Mouse (Mus musculus): ENCODE results near the gene Fez2. TPM values are rescaled to one million over a fixed set of nuclear protein-coding genes. Genes with fewer than 3 reads are reported as not detected.
A peak's percentile ranks its signal among the peaks of the same experiment; 100 is the strongest.

The Fez2 gene
- polyA plus RNA-seq (2015; fragmentation: Nextera tagmentation; extraction: Ambion mirVana): 37.6 and 40.8 TPM in 2 replicates

DNA sequence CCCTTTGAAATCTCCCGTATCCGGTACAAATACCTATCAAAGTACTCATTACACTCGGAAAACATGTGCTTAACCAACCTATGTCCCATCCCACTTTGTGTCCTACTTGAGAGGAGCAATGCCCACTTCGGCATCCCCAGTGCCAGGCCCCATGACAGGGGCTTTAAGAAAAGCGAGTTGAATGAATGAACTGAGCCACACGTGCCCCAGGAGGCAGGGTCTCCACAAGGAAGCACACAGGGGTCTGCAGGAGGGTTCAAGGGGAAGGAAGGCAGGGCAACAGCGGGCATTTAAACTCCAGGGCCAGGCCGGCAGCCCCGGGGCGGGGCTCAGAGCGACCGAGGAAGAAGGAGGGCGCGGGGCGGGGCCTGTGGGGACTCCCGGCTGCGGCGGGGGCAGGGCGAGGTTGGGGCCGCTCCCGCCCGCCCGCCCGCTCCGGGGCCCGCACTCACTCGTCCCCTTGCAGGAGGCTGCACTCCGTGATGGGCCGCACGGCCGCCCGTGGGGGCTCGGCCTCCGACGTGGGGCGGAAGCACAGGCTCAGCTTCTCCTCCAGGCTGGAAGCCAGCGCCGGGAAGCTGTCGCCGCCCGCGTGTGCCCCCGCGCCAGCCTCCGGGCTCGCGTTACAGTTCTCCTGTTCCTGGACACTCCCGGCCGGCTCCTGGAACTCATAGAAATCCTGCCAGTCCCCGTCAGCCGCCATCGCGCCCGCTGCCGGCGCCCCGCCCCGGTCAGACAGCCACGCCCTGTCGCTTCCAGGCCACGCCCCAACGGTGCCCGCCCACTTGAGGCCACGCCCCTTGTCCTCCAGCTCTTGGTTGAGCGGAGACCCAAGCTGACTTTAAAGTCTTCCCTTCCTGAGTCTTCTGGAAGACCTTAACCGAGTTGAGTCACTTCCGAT, at the start of gene Fez2:
Gene Fez2, minus strand, starts transcription at position 772 of the 901 bp plus-strand sequence.
- peak within 1 kb of the TSS; percentile 92 for H3K4me3 ChIP-seq (replicated peaks)
- H3K9me3 ChIP-seq (replicated peaks): no peaks in the 10 kb centered on the region
- peak; percentile 94 for ATAC-seq (ENCODE audit: insufficient number of reproducible peaks, low FRiP score, low TSS enrichment, low read depth)
- H3K4me1 ChIP-seq: peaks cover 13% of the 10 kb centered on the region
- H3K4me2 ChIP-seq (replicated peaks): peak within 1 kb of the TSS; percentile 68
- H3K36me3 ChIP-seq: no peaks in the 10 kb centered on the region; the same call in 1 of the 2 replicates
- under 1% methylated on average over 61 of the region's 67 CpGs for WGBS
- no peaks in the 10 kb centered on the region for H3K27me3 ChIP-seq
- H3K9ac ChIP-seq: peak within 1 kb of the TSS; percentile 84
- H3K27ac ChIP-seq (replicated peaks): peak within 1 kb of the TSS; percentile 97

- H3K9me3 ChIP-seq (replicated peaks): no peaks in the 10 kb centered on the region
- 82% methylated on average over 8 of the region's 8 CpGs for WGBS
- H3K4me2 ChIP-seq (replicated peaks): no peak overlapping the region
- H3K36me3 ChIP-seq: no peaks in the 10 kb centered on the region
- ATAC-seq (ENCODE audit: insufficient number of reproducible peaks, low FRiP score, low TSS enrichment, low read depth): no peak
- no peak overlapping the region for H3K27ac ChIP-seq (replicated peaks)
- no peaks in the 10 kb centered on the region for H3K27me3 ChIP-seq
- H3K4me1 ChIP-seq: no peaks in the 10 kb centered on the region
- H3K9ac ChIP-seq: no peak overlapping the region
- no peak overlapping the region for H3K4me3 ChIP-seq (replicated peaks)
Measured at GRCm38 (mm10) chr17:78465500-78465899, 47.5 kb upstream of the Fez2 start.

GRCm38 (mm10) chr17:78465071-78465470, 47.1 kb upstream of the Fez2 start:
- no peak overlapping the region for H3K9ac ChIP-seq
- no peak for ATAC-seq (ENCODE audit: insufficient number of reproducible peaks, low FRiP score, low TSS enrichment, low read depth)
- H3K36me3 ChIP-seq: no peaks in the 10 kb centered on the region
- WGBS: 85% methylated on average over 3 of the region's 3 CpGs
- H3K9me3 ChIP-seq (replicated peaks): no peaks in the 10 kb centered on the region
- no peaks in the 10 kb centered on the region for H3K27me3 ChIP-seq
- H3K4me1 ChIP-seq: no peaks in the 10 kb centered on the region
- no peak overlapping the region for H3K4me2 ChIP-seq (replicated peaks)
- H3K4me3 ChIP-seq (replicated peaks): no peak overlapping the region
- H3K27ac ChIP-seq (replicated peaks): no peak overlapping the region

DNA sequence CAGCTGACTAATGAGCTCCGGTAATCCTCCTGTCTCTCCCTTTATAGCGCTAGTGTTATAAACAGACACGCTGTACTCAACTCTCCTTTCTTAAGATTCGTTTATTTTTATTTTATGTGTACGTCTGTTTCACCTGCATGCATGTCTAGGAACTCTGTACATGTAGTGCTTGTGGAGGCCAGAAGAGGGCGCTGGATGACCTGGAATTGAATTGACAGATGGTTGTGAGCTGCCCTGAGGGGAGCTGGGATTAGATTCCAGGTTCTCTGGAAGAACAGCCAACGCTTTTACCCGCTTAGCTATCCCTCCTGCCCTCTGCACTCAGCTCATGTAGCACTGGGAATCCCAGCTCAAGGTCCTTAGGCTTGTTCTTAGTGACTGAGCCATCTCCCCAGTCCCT, 42.2 kb upstream of the Fez2 start:
- Histone ChIP-seq H3K4me3 (replicated peaks) (no peak overlapping the region), H3K27ac (replicated peaks) (no peak overlapping the region), H3K4me1 (no peaks in the 10 kb centered on the region), H3K36me3 (no peaks in the 10 kb centered on the region), H3K27me3 (no peaks in the 10 kb centered on the region), H3K9ac (no peak overlapping the region), H3K9me3 (replicated peaks) (no peaks in the 10 kb centered on the region), H3K4me2 (replicated peaks) (no peak overlapping the region)
- ATAC-seq (ENCODE audit: insufficient number of reproducible peaks, low FRiP score, low TSS enrichment, low read depth): no peak
- WGBS: 78% methylated on average over 8 of the region's 8 CpGs

DNA sequence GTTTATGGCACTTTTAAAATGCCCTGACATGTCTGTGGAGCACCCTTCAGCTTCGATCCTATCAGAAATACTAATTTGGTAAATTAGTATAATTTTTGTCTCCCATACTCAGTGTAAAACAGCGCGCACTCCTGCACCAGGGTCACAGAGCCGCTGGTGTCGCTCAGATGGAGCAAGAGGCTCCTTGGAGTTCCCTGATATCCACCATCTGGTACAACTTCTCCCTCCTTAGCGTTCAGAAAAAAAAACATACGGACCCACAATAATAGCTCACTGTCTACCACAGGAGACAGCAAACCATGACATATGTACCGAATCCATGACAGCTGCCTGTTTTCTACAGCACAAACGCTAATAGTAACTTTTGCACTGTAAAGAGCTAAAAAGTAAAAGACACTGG, 37.6 kb upstream of the Fez2 start:
- Histone ChIP-seq H3K9me3 (replicated peaks) (no peaks in the 10 kb centered on the region), H3K4me2 (replicated peaks) (no peak overlapping the region), H3K27ac (replicated peaks) (no peak overlapping the region), H3K36me3 (no peaks in the 10 kb centered on the region), H3K4me1 (no peaks in the 10 kb centered on the region), H3K4me3 (replicated peaks) (no peak overlapping the region), H3K9ac (no peak overlapping the region), H3K27me3 (no peaks in the 10 kb centered on the region)
- no peak for ATAC-seq (ENCODE audit: insufficient number of reproducible peaks, low FRiP score, low TSS enrichment, low read depth)
- 60% methylated on average over 9 of the region's 9 CpGs for WGBS

GRCm38 (mm10) chr17:78455114-78455513, 37.2 kb upstream of the Fez2 start:
- no peak overlapping the region for H3K27ac ChIP-seq (replicated peaks)
- no peaks in the 10 kb centered on the region for H3K9me3 ChIP-seq (replicated peaks)
- H3K36me3 ChIP-seq: no peaks in the 10 kb centered on the region
- no peak overlapping the region for H3K4me2 ChIP-seq (replicated peaks)
- ATAC-seq (ENCODE audit: insufficient number of reproducible peaks, low FRiP score, low TSS enrichment, low read depth): no peak
- H3K4me3 ChIP-seq (replicated peaks): no peak overlapping the region
- H3K9ac ChIP-seq: no peak overlapping the region
- WGBS: 35% methylated on average over 11 of the region's 11 CpGs
- H3K4me1 ChIP-seq: no peaks in the 10 kb centered on the region
- H3K27me3 ChIP-seq: no peaks in the 10 kb centered on the region

- no peaks in the 10 kb centered on the region for H3K9me3 ChIP-seq (replicated peaks)
- no peak overlapping the region for H3K9ac ChIP-seq
- H3K36me3 ChIP-seq: no peaks in the 10 kb centered on the region
- H3K27me3 ChIP-seq: no peaks in the 10 kb centered on the region
- WGBS: 65% methylated on average over 21 of the region's 21 CpGs
- no peak overlapping the region for H3K4me3 ChIP-seq (replicated peaks)
- H3K27ac ChIP-seq (replicated peaks): no peak overlapping the region
- no peak for ATAC-seq (ENCODE audit: insufficient number of reproducible peaks, low FRiP score, low TSS enrichment, low read depth)
- no peak overlapping the region for H3K4me2 ChIP-seq (replicated peaks)
- H3K4me1 ChIP-seq: no peaks in the 10 kb centered on the region
Measured at GRCm38 (mm10) chr17:78454189-78454977, 36.4 kb upstream of the Fez2 start.

- Histone ChIP-seq H3K27me3 (no peaks in the 10 kb centered on the region), H3K4me2 (replicated peaks) (no peak overlapping the region), H3K36me3 (no peaks in the 10 kb centered on the region), H3K4me3 (replicated peaks) (no peak overlapping the region), H3K27ac (replicated peaks) (no peak overlapping the region), H3K9me3 (replicated peaks) (no peaks in the 10 kb centered on the region), H3K4me1 (no peaks in the 10 kb centered on the region), H3K9ac (no peak overlapping the region)
- 85% methylated on average over 5 of the region's 5 CpGs for WGBS
- ATAC-seq (ENCODE audit: insufficient number of reproducible peaks, low FRiP score, low TSS enrichment, low read depth): no peak
Measured at GRCm38 (mm10) chr17:78453529-78453928, 35.6 kb upstream of the Fez2 start.

DNA sequence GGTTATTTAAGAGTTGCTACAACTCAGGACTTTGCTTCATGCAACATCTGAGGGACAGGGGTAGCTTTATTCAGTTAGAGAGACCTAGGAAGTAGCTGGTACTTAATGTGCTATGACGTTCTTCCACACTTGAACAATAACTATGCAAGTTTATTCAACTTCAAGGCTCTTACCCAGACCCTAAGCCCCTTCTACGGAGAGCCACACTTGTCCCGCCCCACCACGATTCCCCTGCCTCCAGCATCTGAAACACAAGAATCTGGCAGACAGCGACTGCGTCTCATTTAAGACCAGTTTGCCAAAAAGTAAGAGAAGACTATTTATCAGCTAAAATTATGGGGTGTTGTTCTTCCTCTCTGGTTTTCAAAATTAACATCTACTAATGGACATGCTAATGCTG, 33.9 kb upstream of the Fez2 start:
- Histone ChIP-seq H3K36me3 (no peaks in the 10 kb centered on the region), H3K27ac (replicated peaks) (no peak overlapping the region), H3K4me3 (replicated peaks) (no peak overlapping the region), H3K9ac (no peak overlapping the region), H3K4me2 (replicated peaks) (no peak overlapping the region), H3K4me1 (no peaks in the 10 kb centered on the region), H3K27me3 (no peaks in the 10 kb centered on the region), H3K9me3 (replicated peaks) (no peaks in the 10 kb centered on the region)
- WGBS: 71% methylated on average over 6 of the region's 6 CpGs
- no peak for ATAC-seq (ENCODE audit: insufficient number of reproducible peaks, low FRiP score, low TSS enrichment, low read depth)

GRCm38 (mm10) chr17:78451332-78451793, 33.4 kb upstream of the Fez2 start:
- no peak for ATAC-seq (ENCODE audit: insufficient number of reproducible peaks, low FRiP score, low TSS enrichment, low read depth)
- Histone ChIP-seq H3K36me3 (no peaks in the 10 kb centered on the region), H3K4me3 (replicated peaks) (no peak overlapping the region), H3K27ac (replicated peaks) (no peak overlapping the region), H3K27me3 (no peaks in the 10 kb centered on the region), H3K9ac (no peak overlapping the region), H3K4me2 (replicated peaks) (no peak overlapping the region), H3K9me3 (replicated peaks) (no peaks in the 10 kb centered on the region), H3K4me1 (no peaks in the 10 kb centered on the region)
- 77% methylated on average over 7 of the region's 7 CpGs for WGBS

- Histone ChIP-seq H3K27ac (replicated peaks) (no peak overlapping the region), H3K9ac (no peak overlapping the region), H3K27me3 (no peaks in the 10 kb centered on the region), H3K9me3 (replicated peaks) (no peaks in the 10 kb centered on the region), H3K36me3 (no peaks in the 10 kb centered on the region), H3K4me1 (no peaks in the 10 kb centered on the region), H3K4me2 (replicated peaks) (no peak overlapping the region), H3K4me3 (replicated peaks) (no peak overlapping the region)
- 45% methylated on average over 13 of the region's 13 CpGs for WGBS
- ATAC-seq (ENCODE audit: insufficient number of reproducible peaks, low FRiP score, low TSS enrichment, low read depth): no peak
Measured at GRCm38 (mm10) chr17:78449635-78450197, 31.8 kb upstream of the Fez2 start.
